In genomic region chr2:103343611-103344010, GRCm38 (mm10) we compare ENCODE assay signal across 20 mouse cellular contexts. TPM values are rescaled to one million over a fixed set of nuclear protein-coding genes. Genes with fewer than 3 reads are reported as not detected.
DNase-seq lines count a peak whose midpoint lies in the region; ATAC-seq and TF ChIP-seq lines count a peak whose summit lies in the region.
"Had no signal": no experiment of that assay in that cellular context is flagged by ENCODE, and none has a peak within 500 bp of the region (broad histone marks: within the 10 kb centered on the region; RNA-seq: fewer than 3 reads in every experiment).

No protein-coding gene starts in this region.

- no peak overlapping the region for H3ac ChIP-seq in C2C12 (ENCODE audit: control insufficient read depth, insufficient read length, low read depth)

- no peaks in the 10 kb centered on the region for H3K27me3 ChIP-seq in intestine, embryonic 15.5 days (replicated peaks)
- no peaks in the 10 kb centered on the region for H3K27me3 ChIP-seq in intestine, postnatal 0 days (replicated peaks; ENCODE audit: control insufficient read depth, insufficient read depth, low read length)
- H3K27me3 ChIP-seq in C2C12 (ENCODE audit: control insufficient read depth, insufficient read depth, insufficient read length), result peaks cover 29% of the 10 kb centered on the region
- H3K27me3 ChIP-seq in midbrain, embryonic 15.5 days (replicated peaks), result no peaks in the 10 kb centered on the region

- H3K4me2 ChIP-seq in intestine, embryonic 15.5 days (replicated peaks), result no peak overlapping the region
- no peak overlapping the region for H3K4me2 ChIP-seq in intestine, postnatal 0 days (replicated peaks; ENCODE audit: low read depth)
- H3K4me2 ChIP-seq in midbrain, embryonic 15.5 days, result no peak overlapping the region
- H3K4me2 ChIP-seq: heart, embryonic 12.5 days had no signal

- TF ChIP-seq CTCF in intestine, postnatal 0 days (IDR thresholded peaks at IDR 0.05; ENCODE audit: low read depth), result no peak
- TF ChIP-seq CTCF in C2C12 (IDR thresholded peaks at IDR 0.05; ENCODE audit: control insufficient read depth, insufficient read depth, insufficient read length), result no peak

- H3K79me2 ChIP-seq in C2C12 (ENCODE audit: control insufficient read depth, insufficient read depth), result no peaks in the 10 kb centered on the region

- no peak overlapping the region for H3K27ac ChIP-seq in intestine, embryonic 15.5 days
- H3K27ac ChIP-seq in intestine, postnatal 0 days (ENCODE audit: low read depth, low read length), result no peak overlapping the region
- no peak overlapping the region for H3K27ac ChIP-seq in midbrain, embryonic 15.5 days
- H3K27ac ChIP-seq: liver, embryonic 14.5 days had no signal

- H3K79me3 ChIP-seq in C2C12 (ENCODE audit: low read depth), result no peaks in the 10 kb centered on the region

- no peaks in the 10 kb centered on the region for H3K36me3 ChIP-seq in intestine, embryonic 15.5 days
- no peaks in the 10 kb centered on the region for H3K36me3 ChIP-seq in intestine, postnatal 0 days (ENCODE audit: control insufficient read depth, insufficient read depth)
- H3K36me3 ChIP-seq in C2C12 (ENCODE audit: control insufficient read depth, insufficient read depth), result no peaks in the 10 kb centered on the region
- no peaks in the 10 kb centered on the region for H3K36me3 ChIP-seq in midbrain, embryonic 15.5 days (replicated peaks)
- H3K36me3 ChIP-seq: G1E; heart, embryonic 12.5 days had no signal

- no peak overlapping the region for H3K4me3 ChIP-seq in intestine, embryonic 15.5 days (replicated peaks)
- H3K4me3 ChIP-seq in intestine, postnatal 0 days (ENCODE audit: low read depth, low read length), result no peak overlapping the region
- no peak overlapping the region for H3K4me3 ChIP-seq in C2C12 (ENCODE audit: insufficient read depth, poor library complexity, severe bottlenecking)
- no peak overlapping the region for H3K4me3 ChIP-seq in midbrain, embryonic 15.5 days
- H3K4me3 ChIP-seq: heart, embryonic 12.5 days had no signal

- peak; percentile 60 for DNase-seq in adrenal gland, postnatal 14 days
- peak; percentile 55 for DNase-seq in lung, postnatal 36 days
- DNase-seq in layer of hippocampus, postnatal 25 days (ENCODE audit: extremely low spot score in 1 of 2, low spot score in 1 of 2), result no peak
- DNase-seq: cerebellum, adult 18-20 months; gastrocnemius, postnatal 36 days; kidney, postnatal 25 days; thymus, postnatal 14 days had no signal

- WGBS in intestine, embryonic 15.5 days, result 71% methylated on average over 7 of the region's 7 CpGs
- WGBS in intestine, postnatal 0 days, result 72% methylated on average over 7 of the region's 7 CpGs
- WGBS in midbrain, embryonic 15.5 days, result 84% methylated on average over 7 of the region's 7 CpGs

- no peak overlapping the region for H3K9ac ChIP-seq in intestine, embryonic 15.5 days
- H3K9ac ChIP-seq in intestine, postnatal 0 days (ENCODE audit: low read depth, low read length), result no peak overlapping the region
- H3K9ac ChIP-seq in midbrain, embryonic 15.5 days, result no peak overlapping the region
- H3K9ac ChIP-seq: heart, embryonic 12.5 days; liver, embryonic 14.5 days had no signal

- no peaks in the 10 kb centered on the region for H3K9me3 ChIP-seq in intestine, embryonic 15.5 days
- H3K9me3 ChIP-seq in intestine, postnatal 0 days (ENCODE audit: control insufficient read depth), result no peaks in the 10 kb centered on the region
- H3K9me3 ChIP-seq in midbrain, embryonic 15.5 days, result no peaks in the 10 kb centered on the region
- H3K9me3 ChIP-seq: G1E; heart, embryonic 12.5 days had no signal

- H3K4me1 ChIP-seq in intestine, embryonic 15.5 days (replicated peaks), result 0 out of 2 replicates have a peak, but pooled peaks cover 3% of the 10 kb centered on the region
- H3K4me1 ChIP-seq in intestine, postnatal 0 days (replicated peaks; ENCODE audit: control insufficient read depth, insufficient read depth, low read length), result peaks cover 3% of the 10 kb centered on the region; the same call in 1 of the 2 replicates
- H3K4me1 ChIP-seq in midbrain, embryonic 15.5 days, result peaks cover 4% of the 10 kb centered on the region; the same call in 1 of the 2 replicates

- ATAC-seq in intestine, embryonic 15.5 days, result peak; percentile 40; the same call in 1 of the 2 replicates
- no peak for ATAC-seq in intestine, postnatal 0 days
- no peak for ATAC-seq in megakaryocyte progenitor cell, adult 5-6 weeks (replicated peaks; ENCODE audit: poor library complexity)
- no peak for ATAC-seq in midbrain, embryonic 15.5 days (replicated peaks)
- ATAC-seq: inflammation-experienced regulatory T-cells, adult 6 months had no signal

TF ChIP-seq in C2C12, 6 proteins besides CTCF, POLR2A, EP300 and RAD21:
- TF ChIP-seq MAX (IDR thresholded peaks at IDR 0.05) (peak; percentile 40), MYOG (IDR thresholded peaks at IDR 0.05; ENCODE audit: control insufficient read depth, extremely low read depth, insufficient read length) (no peak)

RNA-seq across cellular contexts. Expression of gene Ehf, which starts 40.5 kb away (rescaled TPM):
- 19.2 and 23.1 TPM in 2 replicates for polyA plus RNA-seq in intestine, embryonic 15.5 days (2015; fragmentation: Nextera tagmentation; extraction: Ambion mirVana)
- 19.8 and 24.3 TPM in 2 replicates for polyA plus RNA-seq in intestine, postnatal 0 days (2015; fragmentation: Nextera tagmentation; extraction: Ambion mirVana)
- not detected for polyA plus RNA-seq in C2C12 (2012; fragmentation: generic; extraction: Trizol)
- total RNA-seq in adrenal gland, postnatal 14 days (2021), result 0.41 and 1.2 TPM in 2 replicates
- total RNA-seq in megakaryocyte progenitor cell, adult 5-6 weeks (2015), result not detected in 2 replicates
- total RNA-seq in megakaryocyte progenitor cell, adult 5-6 weeks (2017), result not detected in 2 replicates
- 0.11 and 0.18 TPM in 2 replicates for polyA plus RNA-seq in midbrain, embryonic 15.5 days (2015; fragmentation: Nextera tagmentation; extraction: Ambion mirVana)
- not detected for total RNA-seq in layer of hippocampus, postnatal 25 days (2021)
- total RNA-seq: layer of hippocampus, postnatal 14 days had no signal
- polyA plus RNA-seq: forebrain, embryonic 11.5 days; heart, embryonic 12.5 days; limb, embryonic 11.5 days; neural tube, embryonic 14.5 days had no signal

Comparison
In these comparisons a context has a peak if more than half of its experiments do, and no peak if none do; other contexts are left out.
1. DNase-seq: peak in adrenal gland, postnatal 14 days (single experiment) and lung, postnatal 36 days (single experiment); none in layer of hippocampus, postnatal 25 days (0 of 2).
2. RNA of gene Ehf, which starts 40.5 kb away (polyA plus RNA-seq): 19.8 to 24.3 TPM in intestine, postnatal 0 days and 19.2 to 23.1 TPM in intestine, embryonic 15.5 days; 0.11 to 0.18 TPM in midbrain, embryonic 15.5 days and not detected in C2C12 (single experiment); every median in the first group is over 10 times any median in the second.